Mouse (Mus musculus) natural killer cell, adult 2 months (primary cell): ENCODE measurements at regions not wholly inside any gene's neighbourhood (a gene's known extent, or its start where the extent isn't known, plus 50 kb on each side); places are given as distances from the start of the nearest gene placed in this dataset.
"Not testable (repeated sequence)": the region's sequence is repeated elsewhere in the genome, so short reads cannot be mapped to it uniquely, and the experiment has no call there.

Source experiments
- DNase-seq, 2 experiments: peaks; one replicate each; pipeline ENCODE4 v3.0.0; 2022; ENCODE audit warnings: low spot score in 2 of 2

DNA sequence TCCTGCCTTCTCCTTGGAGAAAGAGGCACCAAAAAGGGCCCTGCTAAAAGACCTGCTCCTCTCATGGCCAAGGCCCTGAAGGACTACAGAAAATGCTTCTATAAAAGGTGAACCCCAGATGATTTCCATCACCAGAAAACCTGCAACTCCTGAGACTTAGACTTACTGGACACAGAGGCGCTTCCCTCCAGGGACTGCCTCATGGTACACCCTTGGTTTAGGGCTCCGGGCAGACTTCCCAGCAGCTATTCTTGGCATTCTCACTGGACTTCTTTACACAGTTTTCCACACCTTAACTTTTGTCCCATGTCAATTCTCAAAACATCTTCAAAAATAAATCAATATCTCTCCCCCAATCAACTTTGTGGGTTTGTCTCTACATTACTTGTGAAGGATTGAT lies 393.2 kb downstream of the Gpm6a start:
- DNase-seq = not testable (repeated sequence)

- DNase-seq = peak in 1 of 2 experiments; percentile 4
Measured at GRCm38 (mm10) chr8:55359851-55360250, 405.2 kb downstream of the Gpm6a start.

- peak; percentile 2 to 4 for DNase-seq
Measured at GRCm38 (mm10) chr8:55367431-55367830, 412.8 kb downstream of the Gpm6a start.

DNA sequence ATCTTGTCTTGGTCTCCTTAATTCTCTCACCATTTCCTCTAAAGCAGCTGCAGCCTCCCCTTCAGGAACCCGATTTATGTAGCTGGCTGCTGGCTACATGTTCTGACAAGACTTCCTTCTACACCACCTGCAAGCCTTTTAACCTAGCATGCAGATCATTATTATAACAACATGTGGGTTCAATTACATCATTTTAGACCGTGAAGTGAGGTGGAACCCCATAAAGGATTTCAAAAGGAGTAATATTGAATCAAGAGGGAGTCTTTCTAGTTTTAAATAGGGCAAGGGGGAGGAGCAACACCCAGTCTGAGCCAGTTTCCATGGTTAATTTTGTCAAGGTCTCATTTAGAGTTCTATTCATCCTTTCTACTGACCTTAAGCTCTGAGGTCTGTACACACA lies 442.4 kb downstream of the Gpm6a start:
- no peak for DNase-seq

DNA sequence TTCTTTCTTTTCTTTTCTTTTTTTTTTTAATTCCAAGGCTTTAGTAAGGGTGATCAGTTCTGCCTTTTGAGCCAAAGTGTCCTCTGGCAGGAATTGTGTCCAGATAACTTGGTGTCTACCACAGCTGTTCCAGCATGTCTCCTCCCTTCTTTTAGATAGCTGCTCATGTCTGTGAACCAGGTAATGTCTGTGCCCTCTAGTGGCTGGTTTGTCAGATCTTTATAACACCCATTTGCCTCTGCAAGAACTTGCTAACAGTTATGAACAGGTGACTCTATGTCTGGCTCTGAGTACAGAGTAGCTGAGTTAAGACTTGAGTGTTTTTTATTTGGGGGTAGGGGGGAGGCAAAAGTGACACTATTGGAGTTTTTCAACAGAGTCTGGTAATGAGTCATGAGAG lies 443.7 kb downstream of the Gpm6a start:
- no peak for DNase-seq

DNA sequence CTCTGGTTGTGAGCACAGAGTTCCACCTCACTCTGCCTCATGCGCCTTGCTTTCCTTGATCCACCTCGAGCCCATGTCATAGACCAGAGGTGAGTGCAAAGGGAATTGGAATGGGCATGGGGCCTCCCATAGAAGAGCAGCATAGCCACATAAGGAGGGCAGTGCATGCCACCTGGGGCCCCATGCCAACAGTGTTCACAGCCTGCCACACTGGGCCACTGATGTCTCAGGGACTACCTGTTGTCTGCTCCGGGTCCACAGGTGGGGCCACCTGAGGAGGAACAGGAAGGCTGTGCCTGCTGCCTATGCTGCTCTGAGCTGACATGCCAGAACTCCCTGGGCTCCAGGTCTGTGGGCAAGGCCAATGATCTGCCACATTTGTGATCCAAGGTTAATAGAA lies 445.8 kb downstream of the Gpm6a start:
- no peak for DNase-seq

DNA sequence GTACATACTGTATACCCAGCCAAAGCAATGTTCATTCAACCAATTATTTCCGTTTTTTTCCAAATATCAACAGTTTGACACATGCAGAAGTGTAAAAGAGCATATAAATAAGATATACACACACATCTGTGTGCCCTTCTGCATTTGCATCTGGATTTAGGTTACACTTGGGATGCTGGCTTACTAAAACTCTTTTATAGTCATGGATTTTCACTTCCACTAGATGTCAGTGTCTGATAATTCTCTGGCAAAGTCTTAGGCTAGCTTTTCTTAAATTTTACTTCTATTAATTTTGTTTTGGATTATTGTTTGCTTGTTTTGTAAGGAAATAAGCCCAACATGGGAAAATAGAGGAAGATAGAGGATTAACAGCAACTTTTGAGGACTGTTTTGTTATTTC lies 452.3 kb downstream of the Gpm6a start:
- DNase-seq = not testable (repeated sequence)
